Mouse (Mus musculus) lung, postnatal 0 days (tissue): Measurements from ENCODE around the gene Catip. TPM values are rescaled to one million over a fixed set of nuclear protein-coding genes. Genes with fewer than 3 reads are reported as not detected.

ENCODE experiments used
- ATAC-seq: fragments of 200-750 bp; cut with Nextera tagmentation; 2 replicates; pipeline ENCODE4 v1.8.0; 2017; ENCODE audit warnings: moderate library complexity
- DNase-seq: peaks from one replicate; pipeline ENCODE4 v3.0.0-alpha.2; 2016; ENCODE audit warnings: low spot score
- H3K27ac ChIP-seq: fragments of 300-500 bp; sonication (generic); 2 replicates; pipeline ENCODE4 v1.5.1; 2014; ENCODE audit warnings: antibody characterized with exemption, mild to moderate bottlenecking, low read length, mixed read lengths
- H3K27me3 ChIP-seq: fragments of 300-500 bp; sonication (generic); replicated peaks from 2 replicates; pipeline ENCODE4 v1.6.1; 2014; ENCODE audit warnings: low read length, mixed read lengths; ENCODE audit not compliant: insufficient read depth
- H3K36me3 ChIP-seq: fragments of 300-500 bp; sonication (generic); 2 replicates; pipeline ENCODE4 v1.6.1; 2014; ENCODE audit warnings: low read length, mixed read lengths; ENCODE audit not compliant: insufficient read depth
- H3K4me1 ChIP-seq: fragments of 300-500 bp; sonication (generic); 2 replicates; pipeline ENCODE4 v1.6.1; 2014; ENCODE audit warnings: antibody characterized with exemption, low read depth, low read length, mixed read lengths; ENCODE audit not compliant: insufficient read depth
- H3K4me2 ChIP-seq: fragments of 300-500 bp; sonication (generic); replicated peaks from 2 replicates; pipeline ENCODE4 v1.6.1; 2014; ENCODE audit warnings: low read depth, mild to moderate bottlenecking, low read length, moderate library complexity, mixed read lengths
- H3K4me3 ChIP-seq: fragments of 300-500 bp; sonication (generic); 2 replicates; pipeline ENCODE4 v1.5.1; 2014; ENCODE audit warnings: low read depth, low read length
- H3K9ac ChIP-seq: fragments of 300-500 bp; sonication (generic); replicated peaks from 2 replicates; pipeline ENCODE4 v1.6.1; 2014; ENCODE audit warnings: low read depth, mild to moderate bottlenecking
- H3K9me3 ChIP-seq: fragments of 300-500 bp; sonication (generic); 2 replicates; pipeline ENCODE4 v1.6.1; 2016; ENCODE audit warnings: low read length, mixed read lengths
- CTCF ChIP-seq: IDR thresholded peaks from 2 replicates; pipeline ENCODE4 v1.5.1; 2016; ENCODE audit warnings: antibody characterized with exemption, mild to moderate bottlenecking
- EP300 ChIP-seq: IDR thresholded peaks from 2 replicates; pipeline ENCODE4 v1.6.1; 2016; ENCODE audit warnings: antibody characterized with exemption, mild to moderate bottlenecking, control low read depth
- WGBS: fragments of 180-500 bp; shearing (Covaris S2); extraction: QIAGEN DNeasy Blood & Tissue Kit; methylation state at CpG from one replicate; pipeline ENCODE4 v1.1.7; 2014; 5-methylcytosine and 5-hydroxymethylcytosine counted together
- polyA plus RNA-seq: library from polyadenylated mRNA; unstranded; fragments of >200 nt; fragmentation: Nextera tagmentation; extraction: Ambion mirVana; gene quantifications from 2 replicates; pipeline ENCODE4 v1.2.1, GENCODE M21; 2015

The Catip gene
- polyA plus RNA-seq, 1 experiment from 2014 or later: 3.4 TPM

DNA sequence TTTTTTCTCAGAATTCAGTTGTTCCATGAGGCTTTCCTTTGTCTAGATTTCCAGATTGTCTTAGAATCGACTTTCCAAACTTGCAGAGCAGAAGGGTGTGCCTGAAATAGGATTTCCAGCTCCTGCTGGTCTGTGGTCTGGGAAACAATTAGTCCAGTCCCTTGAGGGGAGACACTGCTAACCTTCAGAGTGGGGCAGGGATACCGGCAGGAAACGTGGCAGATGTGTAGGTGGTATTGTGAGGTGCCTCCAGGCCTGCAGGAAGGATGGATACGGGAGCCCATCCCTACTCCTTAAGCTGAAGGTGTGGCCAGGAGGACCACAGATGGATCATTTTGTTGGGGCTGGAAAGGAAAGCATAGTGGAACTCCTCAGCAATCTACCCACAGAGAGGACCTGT, 26.9 kb upstream of the Catip start:
- no peak for DNase-seq
- no peak overlapping the region for H3K27ac ChIP-seq

DNA sequence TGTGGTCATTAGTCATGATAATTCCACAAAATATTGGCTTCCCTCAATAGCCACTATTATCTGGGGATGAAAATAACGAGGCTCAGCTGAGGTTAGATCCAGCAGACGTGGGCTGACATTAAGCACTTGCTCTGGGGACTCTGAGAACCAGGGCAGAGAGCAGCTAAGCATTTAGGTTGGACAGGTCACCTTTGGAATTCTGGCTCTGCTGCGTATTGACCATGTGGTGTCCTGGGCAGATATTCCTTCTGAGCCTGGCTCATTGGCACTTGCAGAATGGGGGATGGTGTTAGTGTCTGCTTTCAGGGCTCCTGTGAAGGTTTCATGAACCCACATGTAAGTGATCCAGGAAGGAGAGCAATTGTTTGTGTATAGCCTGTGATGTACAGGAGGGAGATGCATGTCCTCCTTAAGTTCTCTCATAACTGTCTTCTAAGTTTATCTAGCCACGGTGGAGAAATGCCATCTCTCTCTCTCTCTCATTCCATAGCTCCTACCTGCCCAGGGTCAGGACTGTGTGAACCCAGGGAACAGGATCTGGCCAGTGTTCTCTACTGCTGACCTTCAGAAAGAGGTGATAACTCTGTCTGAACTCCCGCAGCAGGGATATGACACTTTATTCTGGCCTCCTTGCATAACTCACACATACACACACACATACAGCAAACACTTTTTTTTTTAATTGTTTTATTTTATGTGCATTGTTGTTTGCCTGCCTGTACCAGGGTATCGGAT, 26.3 kb upstream of the Catip start:
- Histone ChIP-seq H3K9me3 (no peaks in the 10 kb centered on the region), H3K4me3 (no peak overlapping the region), H3K27ac (no peak overlapping the region), H3K4me2 (no peak overlapping the region), H3K9ac (no peak overlapping the region), H3K36me3 (no peaks in the 10 kb centered on the region), H3K4me1 (peaks cover 18% of the 10 kb centered on the region), H3K27me3 (no peaks in the 10 kb centered on the region)
- ATAC-seq (no peak), DNase-seq (no peak)
- 92% methylated on average over 6 of the region's 6 CpGs for WGBS
- no peak for TF ChIP-seq CTCF
- TF ChIP-seq EP300: no peak

More for the DNA sequence above, 26.9 kb upstream of the Catip start:
- H3K9me3 ChIP-seq: no peaks in the 10 kb centered on the region
- TF ChIP-seq CTCF (no peak), EP300 (no peak)
- WGBS: 68% methylated on average over 4 of the region's 4 CpGs
- H3K4me2 ChIP-seq: no peak overlapping the region
- peaks cover 19% of the 10 kb centered on the region for H3K4me1 ChIP-seq
- no peak overlapping the region for H3K4me3 ChIP-seq
- no peaks in the 10 kb centered on the region for H3K36me3 ChIP-seq
- ATAC-seq: no peak
- H3K9ac ChIP-seq: no peak overlapping the region
- no peaks in the 10 kb centered on the region for H3K27me3 ChIP-seq

DNA sequence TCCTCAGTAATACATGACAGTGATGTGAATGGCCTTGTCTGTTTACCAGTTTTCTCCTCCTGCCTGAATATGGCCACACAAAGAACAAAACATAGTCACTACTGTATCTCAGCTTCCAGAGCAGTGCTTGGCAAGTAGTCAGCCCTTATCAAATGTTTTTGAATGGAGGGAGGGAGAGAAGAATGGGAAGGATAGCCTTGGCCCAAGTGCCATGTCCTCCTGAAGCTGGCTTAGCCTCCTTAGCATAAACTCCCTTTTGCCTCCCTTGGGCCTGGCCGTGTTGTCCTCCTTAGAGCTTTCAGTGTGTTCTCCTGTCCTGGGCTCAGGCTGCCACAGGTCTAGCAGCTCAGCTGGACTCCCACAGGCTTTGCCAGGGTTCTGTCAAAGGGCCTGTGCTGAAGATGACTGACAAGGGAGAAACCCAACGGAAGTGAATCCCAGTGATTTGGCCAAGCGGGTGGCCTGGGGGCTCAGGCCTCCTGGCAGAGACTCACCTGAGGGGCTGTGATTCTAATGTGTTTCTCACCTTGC, 24.6 kb upstream of the Catip start:
- WGBS: 78% methylated on average over 3 of the region's 3 CpGs
- no peak overlapping the region for H3K4me3 ChIP-seq
- H3K4me2 ChIP-seq: no peak overlapping the region
- no peak overlapping the region for H3K9ac ChIP-seq
- H3K27ac ChIP-seq: no peak overlapping the region
- DNase-seq: no peak
- no peaks in the 10 kb centered on the region for H3K36me3 ChIP-seq
- no peaks in the 10 kb centered on the region for H3K27me3 ChIP-seq
- H3K4me1 ChIP-seq: peaks cover 4% of the 10 kb centered on the region; the same call in 1 of the 2 replicates
- no peaks in the 10 kb centered on the region for H3K9me3 ChIP-seq
- ATAC-seq: no peak
- TF ChIP-seq CTCF (no peak), EP300 (no peak)

DNA sequence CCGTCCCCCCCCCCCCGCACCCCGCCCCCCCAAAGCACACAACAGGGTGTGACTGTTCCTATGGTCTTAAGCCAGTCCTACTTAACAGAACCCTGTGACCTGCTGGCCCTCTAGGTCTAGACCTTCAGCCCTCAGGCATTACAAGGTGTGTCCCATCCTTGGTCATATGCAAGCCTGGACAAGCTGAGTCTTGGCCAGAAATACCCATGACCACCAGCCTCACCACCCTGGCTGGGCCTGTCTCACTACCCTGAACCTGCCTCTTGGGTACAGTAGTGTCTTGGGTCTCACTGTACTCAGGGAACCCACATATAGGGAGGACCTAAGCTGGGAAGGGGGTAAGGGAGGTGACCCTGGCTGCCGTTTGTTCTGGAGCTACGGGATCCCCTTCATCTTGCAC, 23.9 kb upstream of the Catip start:
- TF ChIP-seq EP300 (no peak), CTCF (no peak)
- DNase-seq (no peak), ATAC-seq (no peak; the same call in 1 of the 2 replicates)
- H3K36me3 ChIP-seq: no peaks in the 10 kb centered on the region
- H3K9me3 ChIP-seq: no peaks in the 10 kb centered on the region
- H3K9ac ChIP-seq: no peak overlapping the region
- H3K27ac ChIP-seq: no peak overlapping the region
- no peak overlapping the region for H3K4me2 ChIP-seq
- H3K4me3 ChIP-seq: no peak overlapping the region
- no peaks in the 10 kb centered on the region for H3K27me3 ChIP-seq
- peaks cover 4% of the 10 kb centered on the region; the same call in 1 of the 2 replicates for H3K4me1 ChIP-seq
- 79% methylated on average over 5 of the region's 5 CpGs for WGBS

- H3K9ac ChIP-seq: no peak overlapping the region
- DNase-seq (no peak), ATAC-seq (no peak)
- no peak overlapping the region for H3K27ac ChIP-seq
- H3K27me3 ChIP-seq: no peaks in the 10 kb centered on the region
- H3K9me3 ChIP-seq: no peaks in the 10 kb centered on the region
- TF ChIP-seq CTCF (no peak), EP300 (no peak)
- no peaks in the 10 kb centered on the region for H3K36me3 ChIP-seq
- H3K4me1 ChIP-seq: no peaks in the 10 kb centered on the region
- no peak overlapping the region for H3K4me2 ChIP-seq
- H3K4me3 ChIP-seq: no peak overlapping the region
- WGBS: 78% methylated on average over 4 of the region's 4 CpGs
These were observed 23.3 kb upstream of the Catip start for GRCm38 (mm10) chr1:74338626-74339025.

DNA sequence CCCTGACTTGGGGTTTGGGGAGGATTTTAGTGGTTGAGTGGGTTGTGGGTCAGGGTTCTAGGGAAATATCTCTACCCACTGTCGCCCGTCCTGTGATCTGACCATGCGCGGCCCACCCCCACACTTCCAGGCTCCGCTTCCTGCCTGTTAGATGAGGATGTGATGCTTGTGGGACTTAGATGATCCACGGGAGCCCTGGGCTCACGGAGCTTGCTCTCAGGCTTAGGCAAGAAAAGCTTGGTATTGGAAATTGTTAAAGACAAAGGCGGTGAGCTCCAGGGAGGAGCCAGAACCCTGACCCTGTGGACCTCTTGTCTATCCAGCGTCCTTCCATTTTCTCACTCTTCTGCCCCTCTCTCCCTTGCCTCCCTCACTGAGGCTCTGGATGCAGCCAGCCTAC, 22.0 kb upstream of the Catip start:
- WGBS: 82% methylated on average over 9 of the region's 9 CpGs
- no peak overlapping the region for H3K27ac ChIP-seq
- H3K4me1 ChIP-seq: no peaks in the 10 kb centered on the region
- H3K4me3 ChIP-seq: no peak overlapping the region
- H3K9me3 ChIP-seq: no peaks in the 10 kb centered on the region
- no peak overlapping the region for H3K9ac ChIP-seq
- no peaks in the 10 kb centered on the region for H3K36me3 ChIP-seq
- H3K27me3 ChIP-seq: no peaks in the 10 kb centered on the region
- DNase-seq (no peak), ATAC-seq (no peak)
- H3K4me2 ChIP-seq: no peak overlapping the region
- TF ChIP-seq CTCF: no peak
- TF ChIP-seq EP300: no peak
